Mouse (Mus musculus) heart, adult 2 months (tissue): ENCODE results near the gene Dynll2.

Source experiments
- CTCF ChIP-seq: fragments of 200-600 bp; IDR thresholded peaks from 2 replicates; pipeline ENCODE4 v1.8.1; 2022; ENCODE audit warnings: antibody characterized with exemption, mild to moderate bottlenecking, moderate library complexity
- POLR2A ChIP-seq: fragments of 200-500 bp; IDR thresholded peaks from 2 replicates; pipeline ENCODE4 v1.6.1; 2011; ENCODE audit warnings: mild to moderate bottlenecking, low read depth, low read length, control low read depth; ENCODE audit not compliant: insufficient read depth

- TF ChIP-seq POLR2A (no peak), CTCF (no peak)
Observed at GRCm38 (mm10) chr11:87935467-87935866, 51.9 kb downstream of the Dynll2 start.
